Mouse (Mus musculus): ENCODE data around the gene Dlk2. TPM values are rescaled to one million over a fixed set of nuclear protein-coding genes. Genes with fewer than 3 reads are reported as not detected.

The Dlk2 gene
- polyA plus RNA-seq, 1 experiment = not detected

DNA sequence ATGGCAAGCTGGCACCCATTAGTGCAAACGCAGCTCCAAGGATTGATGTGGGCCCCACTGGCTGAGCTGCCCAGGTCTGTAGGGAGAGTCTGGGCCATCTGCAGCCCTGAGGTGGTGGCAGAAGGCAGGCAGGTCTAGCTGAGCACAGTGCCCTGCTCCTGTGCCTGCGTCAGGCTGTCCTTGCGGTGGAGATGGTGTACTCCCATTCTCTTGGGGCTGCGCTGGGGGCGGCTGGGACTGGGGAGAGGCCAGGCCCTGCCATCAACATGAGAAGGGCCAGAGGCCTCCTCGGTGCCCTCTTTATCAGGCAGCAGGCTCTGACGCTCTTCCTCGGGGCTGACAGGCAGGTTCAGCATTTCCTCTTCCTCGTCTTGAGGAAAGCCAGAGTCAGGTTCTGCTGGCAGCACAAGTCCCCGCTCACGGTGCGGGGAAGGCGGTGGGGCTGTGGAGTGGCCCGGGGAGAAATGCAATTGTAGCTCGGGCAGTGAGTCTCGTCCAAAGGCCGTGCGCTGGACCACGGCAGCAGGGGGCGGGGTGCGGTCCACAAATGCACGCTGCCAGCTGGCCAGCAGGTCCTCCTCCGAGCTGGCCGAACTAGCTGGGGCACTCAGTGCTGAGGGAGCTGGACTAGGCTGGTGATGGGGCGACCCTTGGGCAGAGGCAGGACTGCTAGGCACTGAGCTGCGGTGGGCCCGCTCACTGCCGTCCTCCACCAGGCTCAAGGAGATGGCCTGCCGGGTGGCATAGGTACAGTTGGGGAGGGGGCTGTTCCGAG is 38.8 kb upstream of the Dlk2 start:
- Histone ChIP-seq H3K4me1 (peaks cover 37% of the 10 kb centered on the region), H3K36me3 (replicated peaks; ENCODE audit: low read length) (peaks cover 72% of the 10 kb centered on the region), H3K4me3 (replicated peaks) (no peak overlapping the region), H3K27me3 (replicated peaks) (peaks cover 23% of the 10 kb centered on the region), H3K9me3 (no peaks in the 10 kb centered on the region)
- TF ChIP-seq FLI1 (IDR thresholded peaks at IDR 0.05; ENCODE audit: low read length) (no peak), GATA1 (IDR thresholded peaks at IDR 0.05; ENCODE audit: borderline replicate concordance, low read length) (no peak)

DNA sequence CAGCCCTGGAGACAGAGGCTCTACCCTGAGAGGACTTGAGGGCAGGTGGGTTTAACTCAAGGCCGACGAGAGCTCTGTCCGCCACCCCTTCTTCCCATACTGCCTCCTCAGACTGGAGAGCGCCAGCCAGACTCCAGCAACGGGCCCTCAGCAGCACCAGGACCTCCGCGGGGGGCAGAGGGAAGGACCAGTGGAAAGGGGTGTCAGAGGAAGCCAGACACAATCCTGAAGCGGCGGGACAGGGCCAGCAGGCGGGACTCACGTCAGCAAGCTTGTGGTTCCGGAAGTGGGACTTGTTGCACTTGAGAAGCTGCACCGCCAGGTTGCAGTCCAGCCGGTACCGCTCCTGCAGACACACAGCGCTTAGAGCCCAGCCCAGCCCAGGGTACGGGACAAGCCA is 37.5 kb upstream of the Dlk2 start:
- Histone ChIP-seq H3K4me1 (peaks cover 26% of the 10 kb centered on the region), H3K36me3 (replicated peaks; ENCODE audit: low read length) (peaks cover 84% of the 10 kb centered on the region), H3K27me3 (replicated peaks) (peaks cover 13% of the 10 kb centered on the region), H3K9me3 (no peaks in the 10 kb centered on the region), H3K4me3 (replicated peaks) (no peak overlapping the region)
- TF ChIP-seq GATA1 (IDR thresholded peaks at IDR 0.05; ENCODE audit: borderline replicate concordance, low read length) (no peak), FLI1 (IDR thresholded peaks at IDR 0.05; ENCODE audit: low read length) (no peak)

DNA sequence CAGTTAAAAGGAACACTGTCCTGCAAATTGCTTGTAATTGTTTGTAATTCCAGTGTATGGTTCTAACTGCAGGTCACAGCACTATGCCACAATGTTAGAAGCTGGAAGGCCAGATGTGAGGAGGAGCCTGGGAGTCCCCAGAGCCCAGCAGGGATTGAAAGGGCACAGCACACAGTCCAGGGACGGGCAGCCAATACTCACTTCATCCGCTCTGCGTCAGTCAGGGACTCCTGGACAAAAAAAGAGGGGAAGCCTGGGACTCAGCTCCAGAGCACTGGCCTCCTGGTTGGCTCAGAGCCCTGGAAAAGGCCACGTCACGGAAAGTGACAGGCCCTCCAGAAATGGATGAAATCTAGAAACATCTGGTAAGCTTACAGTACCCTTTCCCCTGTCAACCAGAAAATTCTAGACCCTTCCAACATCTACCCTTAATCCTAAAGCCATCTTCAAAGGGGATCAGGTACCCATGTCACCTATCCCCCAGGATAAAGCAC is 35.0 kb upstream of the Dlk2 start:
- H3K4me1 ChIP-seq = peaks cover 24% of the 10 kb centered on the region
- peaks cover 99% of the 10 kb centered on the region for H3K36me3 ChIP-seq (replicated peaks; ENCODE audit: low read length)
- no peaks in the 10 kb centered on the region for H3K27me3 ChIP-seq (replicated peaks)
- H3K9me3 ChIP-seq = no peaks in the 10 kb centered on the region
- TF ChIP-seq GATA1 (IDR thresholded peaks at IDR 0.05; ENCODE audit: borderline replicate concordance, low read length) (no peak), FLI1 (IDR thresholded peaks at IDR 0.05; ENCODE audit: low read length) (no peak)
- no peak overlapping the region for H3K4me3 ChIP-seq (replicated peaks)

GRCm38 (mm10) chr17:46265502-46265901 is 31.7 kb upstream of the Dlk2 start:
- peaks cover 96% of the 10 kb centered on the region for H3K36me3 ChIP-seq (replicated peaks; ENCODE audit: low read length)
- no peaks in the 10 kb centered on the region for H3K27me3 ChIP-seq (replicated peaks)
- no peaks in the 10 kb centered on the region for H3K9me3 ChIP-seq
- peaks cover 5% of the 10 kb centered on the region for H3K4me1 ChIP-seq
- no peak overlapping the region for H3K4me3 ChIP-seq (replicated peaks)
- no peak for TF ChIP-seq FLI1 (IDR thresholded peaks at IDR 0.05; ENCODE audit: low read length)
- TF ChIP-seq GATA1 (IDR thresholded peaks at IDR 0.05; ENCODE audit: borderline replicate concordance, low read length) = no peak

- Histone ChIP-seq H3K9me3 (no peaks in the 10 kb centered on the region), H3K4me3 (replicated peaks) (no peak overlapping the region), H3K4me1 (no peaks in the 10 kb centered on the region; the same call in 1 of the 2 replicates), H3K27me3 (replicated peaks) (no peaks in the 10 kb centered on the region), H3K36me3 (replicated peaks; ENCODE audit: low read length) (peaks cover 96% of the 10 kb centered on the region)
- TF ChIP-seq GATA1 (IDR thresholded peaks at IDR 0.05; ENCODE audit: borderline replicate concordance, low read length) = no peak
- no peak for TF ChIP-seq FLI1 (IDR thresholded peaks at IDR 0.05; ENCODE audit: low read length)
These were observed 31.2 kb upstream of the Dlk2 start for GRCm38 (mm10) chr17:46265918-46266618.

DNA sequence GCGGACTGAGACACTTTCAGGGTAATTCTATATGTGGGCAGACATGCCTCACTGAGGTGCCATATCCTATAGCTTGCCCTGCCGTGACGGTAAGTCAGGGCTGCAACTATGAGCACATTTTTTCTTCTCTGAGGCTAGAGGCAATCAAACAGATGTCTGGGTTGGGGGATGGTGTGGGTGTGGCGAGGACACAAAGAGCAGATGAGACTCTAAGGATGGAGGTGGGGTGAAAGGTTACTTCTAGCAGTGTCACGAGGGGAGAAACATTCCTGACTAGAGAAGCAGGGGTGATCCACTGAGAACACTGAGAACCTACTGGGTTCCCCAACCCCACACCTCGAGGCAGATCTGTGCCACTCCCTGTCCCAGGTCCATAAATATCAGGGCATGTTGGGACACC is 30.2 kb upstream of the Dlk2 start:
- H3K27me3 ChIP-seq (replicated peaks) = no peaks in the 10 kb centered on the region
- no peak overlapping the region for H3K4me3 ChIP-seq (replicated peaks)
- H3K36me3 ChIP-seq (replicated peaks; ENCODE audit: low read length) = peaks cover 96% of the 10 kb centered on the region
- H3K4me1 ChIP-seq = no peaks in the 10 kb centered on the region; the same call in 1 of the 2 replicates
- TF ChIP-seq GATA1 (IDR thresholded peaks at IDR 0.05; ENCODE audit: borderline replicate concordance, low read length) (no peak), FLI1 (IDR thresholded peaks at IDR 0.05; ENCODE audit: low read length) (no peak)
- H3K9me3 ChIP-seq = no peaks in the 10 kb centered on the region

GRCm38 (mm10) chr17:46267511-46267910 is 29.7 kb upstream of the Dlk2 start:
- no peak overlapping the region for H3K4me3 ChIP-seq (replicated peaks)

DNA sequence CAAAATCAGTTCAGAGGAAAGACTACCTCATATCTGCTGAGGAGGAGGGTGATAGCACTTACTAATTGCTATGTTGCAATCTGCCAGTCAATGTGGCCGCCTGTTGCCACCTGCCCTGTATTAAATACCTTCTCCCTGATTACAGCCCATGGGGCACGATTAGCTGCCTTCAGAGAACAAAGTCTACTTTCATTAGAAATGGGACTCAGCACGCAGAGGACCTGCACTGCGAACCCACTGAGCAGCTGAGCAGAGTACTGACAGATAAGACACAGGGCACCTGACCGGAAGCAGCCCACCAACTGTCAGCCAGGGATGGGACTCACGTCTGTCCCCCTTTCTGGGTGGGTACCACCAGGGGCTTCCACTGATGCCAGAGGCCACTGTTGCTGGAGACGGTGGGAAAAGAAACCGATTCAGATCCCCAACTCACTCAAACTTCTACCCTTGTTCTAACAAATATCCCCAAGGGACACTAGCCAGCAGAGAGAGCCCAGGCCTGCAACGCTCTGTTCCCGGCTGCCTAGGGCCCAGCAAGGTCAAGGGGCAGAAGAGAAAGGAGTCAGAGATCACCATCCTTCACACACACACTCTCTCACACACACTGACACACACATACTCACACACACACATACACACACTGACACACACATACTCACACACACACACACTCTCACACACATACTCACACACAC is 29.0 kb upstream of the Dlk2 start:
- Histone ChIP-seq H3K36me3 (replicated peaks; ENCODE audit: low read length) (peaks cover 94% of the 10 kb centered on the region), H3K4me1 (peaks cover 7% of the 10 kb centered on the region)

More at GRCm38 (mm10) chr17:46267511-46267910, 29.7 kb upstream of the Dlk2 start:
- H3K4me1 ChIP-seq = no peaks in the 10 kb centered on the region; the same call in none of the 2 replicates
- no peaks in the 10 kb centered on the region for H3K9me3 ChIP-seq
- H3K36me3 ChIP-seq (replicated peaks; ENCODE audit: low read length) = peaks cover 94% of the 10 kb centered on the region
- TF ChIP-seq FLI1 (IDR thresholded peaks at IDR 0.05; ENCODE audit: low read length) (no peak), GATA1 (IDR thresholded peaks at IDR 0.05; ENCODE audit: borderline replicate concordance, low read length) (no peak)
- no peaks in the 10 kb centered on the region for H3K27me3 ChIP-seq (replicated peaks)

GRCm38 (mm10) chr17:46269771-46270534 is 27.3 kb upstream of the Dlk2 start:
- Histone ChIP-seq H3K9me3 (no peaks in the 10 kb centered on the region), H3K4me1 (peaks cover 14% of the 10 kb centered on the region), H3K36me3 (replicated peaks; ENCODE audit: low read length) (peaks cover 92% of the 10 kb centered on the region), H3K4me3 (replicated peaks) (no peak overlapping the region), H3K27me3 (replicated peaks) (no peaks in the 10 kb centered on the region)
- no peak for TF ChIP-seq GATA1 (IDR thresholded peaks at IDR 0.05; ENCODE audit: borderline replicate concordance, low read length)
- no peak for TF ChIP-seq FLI1 (IDR thresholded peaks at IDR 0.05; ENCODE audit: low read length)

More for the DNA sequence above, 29.0 kb upstream of the Dlk2 start:
- TF ChIP-seq FLI1 (IDR thresholded peaks at IDR 0.05; ENCODE audit: low read length) = no peak
- TF ChIP-seq GATA1 (IDR thresholded peaks at IDR 0.05; ENCODE audit: borderline replicate concordance, low read length) = no peak
- H3K9me3 ChIP-seq = no peaks in the 10 kb centered on the region
- no peaks in the 10 kb centered on the region for H3K27me3 ChIP-seq (replicated peaks)
- no peak overlapping the region for H3K4me3 ChIP-seq (replicated peaks)
